In the genomic region with DNA sequence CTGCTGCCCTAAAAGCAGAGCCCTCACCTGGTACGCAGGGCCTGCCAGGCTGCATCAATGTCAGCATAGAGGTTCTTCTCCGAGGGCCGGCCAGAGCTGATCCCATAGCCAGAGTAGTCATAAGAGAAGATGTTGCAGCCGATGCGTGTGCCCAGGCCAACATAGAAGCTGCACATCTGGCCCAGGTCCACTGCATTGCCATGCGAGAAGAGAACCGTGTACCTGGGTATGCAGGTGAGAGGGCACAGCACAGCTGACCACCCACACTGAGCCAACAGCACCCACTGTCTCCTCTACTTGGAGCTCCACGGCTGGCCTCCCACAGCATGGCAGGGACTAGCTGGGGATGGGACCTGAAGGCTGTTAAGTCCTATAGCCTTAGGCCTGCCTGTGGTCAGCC, we compare ENCODE assay signal across 10 mouse cellular contexts. TPM values are rescaled to one million over a fixed set of nuclear protein-coding genes. Genes with fewer than 3 reads are reported as not detected.
DNase-seq lines count a peak whose midpoint lies in the region; ATAC-seq and TF ChIP-seq lines count a peak whose summit lies in the region.
"Had no signal": no experiment of that assay in that cellular context is flagged by ENCODE, and none has a peak within 500 bp of the region (broad histone marks: within the 10 kb centered on the region; RNA-seq: fewer than 3 reads in every experiment).

No protein-coding gene starts in this region.

- no peak overlapping the region for H3K27ac ChIP-seq in hindbrain, embryonic 15.5 days (replicated peaks)
- H3K27ac ChIP-seq in hindbrain, embryonic 14.5 days, result no peak overlapping the region
- no peak overlapping the region for H3K27ac ChIP-seq in midbrain, embryonic 10.5 days (replicated peaks)
- no peak overlapping the region for H3K27ac ChIP-seq in midbrain, postnatal 0 days (ENCODE audit: low read depth, low read length)
- H3K27ac ChIP-seq in intestine, embryonic 16.5 days (ENCODE audit: low read length), result no peak overlapping the region
- H3K27ac ChIP-seq in neural tube, embryonic 13.5 days (replicated peaks), result no peak overlapping the region
- H3K27ac ChIP-seq: midbrain, embryonic 12.5 days had no signal

- H3K4me1 ChIP-seq in hindbrain, embryonic 15.5 days (replicated peaks), result peaks cover 43% of the 10 kb centered on the region
- peaks cover 23% of the 10 kb centered on the region for H3K4me1 ChIP-seq in hindbrain, embryonic 14.5 days (replicated peaks; ENCODE audit: control insufficient read depth, insufficient read depth, low read length)
- peaks cover 62% of the 10 kb centered on the region for H3K4me1 ChIP-seq in midbrain, embryonic 10.5 days
- H3K4me1 ChIP-seq in midbrain, postnatal 0 days (ENCODE audit: insufficient read depth, low read length), result peaks cover 12% of the 10 kb centered on the region
- peaks cover 41% of the 10 kb centered on the region for H3K4me1 ChIP-seq in intestine, embryonic 16.5 days (ENCODE audit: control insufficient read depth, insufficient read depth, low read length)
- peaks cover 45% of the 10 kb centered on the region for H3K4me1 ChIP-seq in neural tube, embryonic 13.5 days (replicated peaks)

- no peak for DNase-seq in hindbrain, embryonic 14.5 days (ENCODE audit: low spot score)
- DNase-seq in midbrain, embryonic 10.5 days (ENCODE audit: low spot score), result no peak
- DNase-seq in midbrain, postnatal 0 days (ENCODE audit: low spot score), result no peak
- no peak for DNase-seq in urinary bladder, postnatal 36 days (ENCODE audit: low spot score in 2 of 2)
- no peak for DNase-seq in gastrocnemius, adult 18-20 months (ENCODE audit: low spot score)
- DNase-seq: kidney, postnatal 14 days had no signal

- no peak for ATAC-seq in hindbrain, embryonic 15.5 days (ENCODE audit: low FRiP score, low read depth)
- ATAC-seq in hindbrain, embryonic 14.5 days (ENCODE audit: low FRiP score), result no peak
- ATAC-seq in midbrain, postnatal 0 days (ENCODE audit: low FRiP score), result no peak
- no peak for ATAC-seq in intestine, embryonic 16.5 days
- ATAC-seq in neural tube, embryonic 13.5 days (ENCODE audit: low read depth), result no peak

- H3K4me2 ChIP-seq in hindbrain, embryonic 15.5 days, result peak overlapping the region; percentile 4; the same call in 1 of the 2 replicates
- H3K4me2 ChIP-seq in hindbrain, embryonic 14.5 days (replicated peaks), result no peak overlapping the region; the same call in 1 of the 2 replicates
- H3K4me2 ChIP-seq in midbrain, postnatal 0 days (ENCODE audit: low read depth, low read length, poor library complexity, severe bottlenecking), result no peak overlapping the region
- peak overlapping the region; percentile 14; the same call in 1 of the 2 replicates for H3K4me2 ChIP-seq in intestine, embryonic 16.5 days (ENCODE audit: low read depth, low read length)
- H3K4me2 ChIP-seq in neural tube, embryonic 13.5 days, result peak overlapping the region; percentile 11
- H3K4me2 ChIP-seq: midbrain, embryonic 12.5 days had no signal

- 96% methylated on average over 8 of the region's 8 CpGs for WGBS in hindbrain, embryonic 15.5 days
- 97% methylated on average over 8 of the region's 8 CpGs for WGBS in hindbrain, embryonic 14.5 days
- WGBS in midbrain, embryonic 10.5 days, result 95% methylated on average over 8 of the region's 8 CpGs
- 93% methylated on average over 8 of the region's 8 CpGs for WGBS in midbrain, postnatal 0 days
- 91% methylated on average over 8 of the region's 8 CpGs for WGBS in intestine, embryonic 16.5 days
- 93% methylated on average over 8 of the region's 8 CpGs for WGBS in neural tube, embryonic 13.5 days

- H3K9ac ChIP-seq in hindbrain, embryonic 15.5 days, result no peak overlapping the region
- no peak overlapping the region for H3K9ac ChIP-seq in hindbrain, embryonic 14.5 days
- H3K9ac ChIP-seq in midbrain, postnatal 0 days (replicated peaks; ENCODE audit: low read length, poor library complexity, severe bottlenecking), result no peak overlapping the region
- 0 out of 2 replicates have a peak overlapping the region, but pooled peaks have one; percentile 20 for H3K9ac ChIP-seq in intestine, embryonic 16.5 days (ENCODE audit: low read depth, low read length)
- H3K9ac ChIP-seq in neural tube, embryonic 13.5 days, result 0 out of 2 replicates have a peak overlapping the region, but pooled peaks have one; percentile 17

- no peaks in the 10 kb centered on the region for H3K27me3 ChIP-seq in hindbrain, embryonic 15.5 days
- H3K27me3 ChIP-seq in hindbrain, embryonic 14.5 days (ENCODE audit: control insufficient read depth, insufficient read depth, low read length), result no peaks in the 10 kb centered on the region
- no peaks in the 10 kb centered on the region for H3K27me3 ChIP-seq in midbrain, embryonic 10.5 days (ENCODE audit: low read depth, poor library complexity, severe bottlenecking)
- H3K27me3 ChIP-seq in midbrain, postnatal 0 days (ENCODE audit: insufficient read depth, low read length), result no peaks in the 10 kb centered on the region
- no peaks in the 10 kb centered on the region for H3K27me3 ChIP-seq in intestine, embryonic 16.5 days (replicated peaks; ENCODE audit: control insufficient read depth, insufficient read depth, low read length)
- no peaks in the 10 kb centered on the region for H3K27me3 ChIP-seq in neural tube, embryonic 13.5 days
- H3K27me3 ChIP-seq: midbrain, embryonic 12.5 days had no signal

- no peak for TF ChIP-seq CTCF in midbrain, postnatal 0 days (IDR thresholded peaks at IDR 0.05)

- peaks cover 8% of the 10 kb centered on the region for H3K36me3 ChIP-seq in hindbrain, embryonic 15.5 days
- H3K36me3 ChIP-seq in hindbrain, embryonic 14.5 days (replicated peaks; ENCODE audit: control insufficient read depth, insufficient read depth), result peaks cover 28% of the 10 kb centered on the region
- peaks cover 45% of the 10 kb centered on the region for H3K36me3 ChIP-seq in midbrain, embryonic 10.5 days
- H3K36me3 ChIP-seq in midbrain, postnatal 0 days (ENCODE audit: insufficient read depth, low read length), result peaks cover 28% of the 10 kb centered on the region
- H3K36me3 ChIP-seq in intestine, embryonic 16.5 days (ENCODE audit: control insufficient read depth, insufficient read depth, low read length), result peaks cover 2% of the 10 kb centered on the region; the same call in 1 of the 2 replicates
- peaks cover 47% of the 10 kb centered on the region for H3K36me3 ChIP-seq in neural tube, embryonic 13.5 days

- H3K9me3 ChIP-seq in hindbrain, embryonic 15.5 days, result no peaks in the 10 kb centered on the region
- H3K9me3 ChIP-seq in hindbrain, embryonic 14.5 days (ENCODE audit: control insufficient read depth, low read length), result no peaks in the 10 kb centered on the region
- H3K9me3 ChIP-seq in midbrain, embryonic 10.5 days (replicated peaks), result no peaks in the 10 kb centered on the region
- no peaks in the 10 kb centered on the region for H3K9me3 ChIP-seq in midbrain, postnatal 0 days (ENCODE audit: low read length)
- H3K9me3 ChIP-seq in intestine, embryonic 16.5 days (ENCODE audit: control insufficient read depth, low read length), result no peaks in the 10 kb centered on the region
- H3K9me3 ChIP-seq in neural tube, embryonic 13.5 days, result no peaks in the 10 kb centered on the region
- H3K9me3 ChIP-seq: midbrain, embryonic 12.5 days had no signal

- no peak overlapping the region for H3K4me3 ChIP-seq in hindbrain, embryonic 15.5 days
- H3K4me3 ChIP-seq in hindbrain, embryonic 14.5 days (replicated peaks; ENCODE audit: low read length), result no peak overlapping the region; the same call in 1 of the 2 replicates
- peak overlapping the region; percentile 18; the same call in 1 of the 2 replicates for H3K4me3 ChIP-seq in midbrain, embryonic 10.5 days
- no peak overlapping the region for H3K4me3 ChIP-seq in midbrain, postnatal 0 days (ENCODE audit: low read depth, low read length)
- 0 out of 2 replicates have a peak overlapping the region, but pooled peaks have one; percentile 15 for H3K4me3 ChIP-seq in intestine, embryonic 16.5 days (ENCODE audit: low read length)
- H3K4me3 ChIP-seq in neural tube, embryonic 13.5 days, result no peak overlapping the region
- H3K4me3 ChIP-seq: midbrain, embryonic 12.5 days had no signal

RNA-seq across cellular contexts. Expression of a gene that starts 4.6 kb away (rescaled TPM):
- polyA plus RNA-seq in hindbrain, embryonic 15.5 days (2015; fragmentation: Nextera tagmentation; extraction: Ambion mirVana), result 134 and 159 TPM in 2 replicates
- polyA plus RNA-seq in hindbrain, embryonic 14.5 days (2014; fragmentation: Nextera tagmentation; extraction: Ambion mirVana), result 157 and 174 TPM in 2 replicates
- 86.8 and 87.3 TPM in 2 replicates for polyA plus RNA-seq in midbrain, embryonic 10.5 days (2016; fragmentation: Nextera tagmentation; extraction: Ambion mirVana)
- total RNA-seq in midbrain, postnatal 0 days (2014; rRNA removed), result 264 and 275 TPM in 2 replicates
- 152 and 157 TPM in 2 replicates for polyA plus RNA-seq in midbrain, postnatal 0 days (2015; fragmentation: Nextera tagmentation; extraction: Ambion mirVana)
- polyA plus RNA-seq in intestine, embryonic 16.5 days (2015; fragmentation: Nextera tagmentation; extraction: Ambion mirVana), result 63.1 and 79.7 TPM in 2 replicates
- 108 and 123 TPM in 2 replicates for polyA plus RNA-seq in neural tube, embryonic 13.5 days (2015; fragmentation: Nextera tagmentation; extraction: Ambion mirVana)
- 10 to 100 TPM; 62.4 to 64.3 TPM for total RNA-seq in gastrocnemius, adult 18-20 months (2021)

RNA-seq across cellular contexts. Expression of a gene that starts 8.5 kb away (rescaled TPM):
- polyA plus RNA-seq in hindbrain, embryonic 15.5 days (2015; fragmentation: Nextera tagmentation; extraction: Ambion mirVana), result 6.3 and 6.7 TPM in 2 replicates
- polyA plus RNA-seq in hindbrain, embryonic 14.5 days (2014; fragmentation: Nextera tagmentation; extraction: Ambion mirVana), result 5.1 and 5.3 TPM in 2 replicates
- 4.8 and 6.1 TPM in 2 replicates for polyA plus RNA-seq in midbrain, embryonic 10.5 days (2016; fragmentation: Nextera tagmentation; extraction: Ambion mirVana)
- 13.7 and 18.1 TPM in 2 replicates for total RNA-seq in midbrain, postnatal 0 days (2014; rRNA removed)
- 7.7 and 8.3 TPM in 2 replicates for polyA plus RNA-seq in midbrain, postnatal 0 days (2015; fragmentation: Nextera tagmentation; extraction: Ambion mirVana)
- polyA plus RNA-seq in intestine, embryonic 16.5 days (2015; fragmentation: Nextera tagmentation; extraction: Ambion mirVana), result 7.0 and 7.4 TPM in 2 replicates
- polyA plus RNA-seq in neural tube, embryonic 13.5 days (2015; fragmentation: Nextera tagmentation; extraction: Ambion mirVana), result 4.9 and 5.5 TPM in 2 replicates
- total RNA-seq in gastrocnemius, adult 18-20 months (2021), result 1 to 10 TPM; 1.5 to 1.9 TPM

RNA-seq across cellular contexts. Expression of a gene that starts 17.1 kb away (rescaled TPM):
- polyA plus RNA-seq in hindbrain, embryonic 15.5 days (2015; fragmentation: Nextera tagmentation; extraction: Ambion mirVana), result 64.2 and 71.6 TPM in 2 replicates
- polyA plus RNA-seq in hindbrain, embryonic 14.5 days (2014; fragmentation: Nextera tagmentation; extraction: Ambion mirVana), result 63.1 and 64.5 TPM in 2 replicates
- polyA plus RNA-seq in midbrain, embryonic 10.5 days (2016; fragmentation: Nextera tagmentation; extraction: Ambion mirVana), result 91.0 and 94.1 TPM in 2 replicates
- total RNA-seq in midbrain, postnatal 0 days (2014; rRNA removed), result 27.8 and 32.4 TPM in 2 replicates
- 73.1 and 76.9 TPM in 2 replicates for polyA plus RNA-seq in midbrain, postnatal 0 days (2015; fragmentation: Nextera tagmentation; extraction: Ambion mirVana)
- 125 and 127 TPM in 2 replicates for polyA plus RNA-seq in intestine, embryonic 16.5 days (2015; fragmentation: Nextera tagmentation; extraction: Ambion mirVana)
- polyA plus RNA-seq in neural tube, embryonic 13.5 days (2015; fragmentation: Nextera tagmentation; extraction: Ambion mirVana), result 62.7 and 64.8 TPM in 2 replicates
- total RNA-seq in gastrocnemius, adult 18-20 months (2021), result 10 to 100 TPM; 19.0 to 20.1 TPM

RNA-seq across cellular contexts. Expression of a gene that starts 17.1 kb away (rescaled TPM):
- polyA plus RNA-seq in hindbrain, embryonic 15.5 days (2015; fragmentation: Nextera tagmentation; extraction: Ambion mirVana), result 4.8 and 5.4 TPM in 2 replicates
- polyA plus RNA-seq in hindbrain, embryonic 14.5 days (2014; fragmentation: Nextera tagmentation; extraction: Ambion mirVana), result 5.2 and 5.6 TPM in 2 replicates
- 10.6 and 10.8 TPM in 2 replicates for polyA plus RNA-seq in midbrain, embryonic 10.5 days (2016; fragmentation: Nextera tagmentation; extraction: Ambion mirVana)
- total RNA-seq in midbrain, postnatal 0 days (2014; rRNA removed), result 4.0 and 6.2 TPM in 2 replicates
- 4.6 and 4.9 TPM in 2 replicates for polyA plus RNA-seq in midbrain, postnatal 0 days (2015; fragmentation: Nextera tagmentation; extraction: Ambion mirVana)
- polyA plus RNA-seq in intestine, embryonic 16.5 days (2015; fragmentation: Nextera tagmentation; extraction: Ambion mirVana), result 8.4 and 9.4 TPM in 2 replicates
- polyA plus RNA-seq in neural tube, embryonic 13.5 days (2015; fragmentation: Nextera tagmentation; extraction: Ambion mirVana), result 3.0 and 4.8 TPM in 2 replicates
- under 1 TPM in 1 of 2 experiments, not detected in 1; 0.69 TPM for total RNA-seq in gastrocnemius, adult 18-20 months (2021)

RNA-seq across cellular contexts. Expression of a gene that starts 20.2 kb away (rescaled TPM):
- polyA plus RNA-seq in hindbrain, embryonic 15.5 days (2015; fragmentation: Nextera tagmentation; extraction: Ambion mirVana), result 3.4 and 4.1 TPM in 2 replicates
- 1.7 and 1.9 TPM in 2 replicates for polyA plus RNA-seq in hindbrain, embryonic 14.5 days (2014; fragmentation: Nextera tagmentation; extraction: Ambion mirVana)
- polyA plus RNA-seq in midbrain, embryonic 10.5 days (2016; fragmentation: Nextera tagmentation; extraction: Ambion mirVana), result 5.6 and 6.4 TPM in 2 replicates
- 2.0 and 2.7 TPM in 2 replicates for total RNA-seq in midbrain, postnatal 0 days (2014; rRNA removed)
- 1.7 and 1.8 TPM in 2 replicates for polyA plus RNA-seq in midbrain, postnatal 0 days (2015; fragmentation: Nextera tagmentation; extraction: Ambion mirVana)
- 3.3 and 4.0 TPM in 2 replicates for polyA plus RNA-seq in intestine, embryonic 16.5 days (2015; fragmentation: Nextera tagmentation; extraction: Ambion mirVana)
- polyA plus RNA-seq in neural tube, embryonic 13.5 days (2015; fragmentation: Nextera tagmentation; extraction: Ambion mirVana), result 2.8 and 3.7 TPM in 2 replicates
- under 1 TPM; 0.14 to 0.26 TPM for total RNA-seq in gastrocnemius, adult 18-20 months (2021)

Comparison
In these comparisons a context has a peak if more than half of its experiments do, and no peak if none do; other contexts are left out.
1. H3K4me2 ChIP-seq: peak in hindbrain, embryonic 15.5 days (single experiment), intestine, embryonic 16.5 days (single experiment) and neural tube, embryonic 13.5 days (single experiment); none in hindbrain, embryonic 14.5 days (single experiment) and midbrain, postnatal 0 days (single experiment).
2. H3K4me3 ChIP-seq: peak in midbrain, embryonic 10.5 days (single experiment) and intestine, embryonic 16.5 days (single experiment); none in hindbrain, embryonic 15.5 days (single experiment), hindbrain, embryonic 14.5 days (single experiment), midbrain, postnatal 0 days (single experiment) and neural tube, embryonic 13.5 days (single experiment).
3. H3K9ac ChIP-seq: peak in intestine, embryonic 16.5 days (single experiment) and neural tube, embryonic 13.5 days (single experiment); none in hindbrain, embryonic 15.5 days (single experiment), hindbrain, embryonic 14.5 days (single experiment) and midbrain, postnatal 0 days (single experiment).